Mouse (Mus musculus): Measurements from ENCODE around the gene Cyp2d22.
"Not testable (repeated sequence)": the region's sequence is repeated elsewhere in the genome, so short reads cannot be mapped to it uniquely, and the experiment has no call there.

Cyp2d22 gene

GRCm38 (mm10) chr15:82376393-82377138 lies 3.5 kb downstream of the Cyp2d22 start:
- DNase-seq (ENCODE audit: low spot score), result no peak

GRCm38 (mm10) chr15:82375855-82376254 lies 4.2 kb downstream of the Cyp2d22 start:
- DNase-seq (ENCODE audit: low spot score), result no peak

- no peak for DNase-seq (ENCODE audit: low spot score)
Measured at GRCm38 (mm10) chr15:82374437-82374836, 5.6 kb downstream of the Cyp2d22 start.

GRCm38 (mm10) chr15:82372991-82373390 lies 7.1 kb downstream of the Cyp2d22 start:
- DNase-seq (ENCODE audit: low spot score), result no peak

GRCm38 (mm10) chr15:82372446-82372845 lies 7.6 kb downstream of the Cyp2d22 start:
- no peak for DNase-seq (ENCODE audit: low spot score)

GRCm38 (mm10) chr15:82368851-82369250 lies 11.2 kb downstream of the Cyp2d22 start:
- no peak for DNase-seq (ENCODE audit: low spot score)

- no peak for DNase-seq (ENCODE audit: low spot score)
Measured at GRCm38 (mm10) chr15:82368146-82368545, 11.9 kb downstream of the Cyp2d22 start.

GRCm38 (mm10) chr15:82364561-82364960 lies 15.5 kb downstream of the Cyp2d22 start:
- DNase-seq (ENCODE audit: low spot score), result not testable (repeated sequence)

GRCm38 (mm10) chr15:82363801-82364200 lies 16.3 kb downstream of the Cyp2d22 start:
- DNase-seq (ENCODE audit: low spot score), result not testable (repeated sequence)

- no peak for DNase-seq (ENCODE audit: low spot score)
Measured at GRCm38 (mm10) chr15:82362234-82362633, 17.8 kb downstream of the Cyp2d22 start.

GRCm38 (mm10) chr15:82361459-82362018 lies 18.5 kb downstream of the Cyp2d22 start:
- DNase-seq (ENCODE audit: low spot score), result no peak

- no peak for DNase-seq (ENCODE audit: low spot score)
Measured at GRCm38 (mm10) chr15:82358431-82359260, 21.4 kb downstream of the Cyp2d22 start.

- DNase-seq (ENCODE audit: low spot score), result peak; percentile 95
Measured at GRCm38 (mm10) chr15:82354126-82354945, 25.7 kb downstream of the Cyp2d22 start, which contains the start of gene Ndufa6. Gene Ndufa6 (minus strand): TSS chr15:82354322.

GRCm38 (mm10) chr15:82353745-82354113 lies 26.3 kb downstream of the Cyp2d22 start:
- no peak for DNase-seq (ENCODE audit: low spot score)

- no peak for DNase-seq (ENCODE audit: low spot score)
Measured at GRCm38 (mm10) chr15:82353078-82353744, 26.8 kb downstream of the Cyp2d22 start.

- no peak for DNase-seq (ENCODE audit: low spot score)
Measured at GRCm38 (mm10) chr15:82351480-82351879, 28.6 kb downstream of the Cyp2d22 start.

GRCm38 (mm10) chr15:82350349-82350748 lies 29.7 kb downstream of the Cyp2d22 start:
- no peak for DNase-seq (ENCODE audit: low spot score)

GRCm38 (mm10) chr15:82348999-82349341 lies 31.1 kb downstream of the Cyp2d22 start:
- no peak for DNase-seq (ENCODE audit: low spot score)

- DNase-seq (ENCODE audit: low spot score), result no peak
Measured at GRCm38 (mm10) chr15:82348258-82348998, 31.6 kb downstream of the Cyp2d22 start.

GRCm38 (mm10) chr15:82347852-82348251 lies 32.2 kb downstream of the Cyp2d22 start:
- DNase-seq (ENCODE audit: low spot score), result no peak

GRCm38 (mm10) chr15:82347303-82347676 lies 32.8 kb downstream of the Cyp2d22 start:
- DNase-seq (ENCODE audit: low spot score), result no peak

All from spleen, adult 12 weeks (tissue).